Mouse (Mus musculus): ENCODE data around the gene Pde11a.
A peak's percentile ranks its signal among the peaks of the same experiment; 100 is the strongest.

The Pde11a gene

GRCm38 (mm10) chr2:76088844-76089243 lies 249.7 kb downstream of the Pde11a start:
- peak; percentile 34 to 61 for DNase-seq

- DNase-seq = peak; percentile 53 to 78
These were observed 250.2 kb downstream of the Pde11a start for GRCm38 (mm10) chr2:76088413-76088812.

- DNase-seq = no peak
These were observed 251.4 kb downstream of the Pde11a start for GRCm38 (mm10) chr2:76087170-76087569.

GRCm38 (mm10) chr2:76084982-76085381 lies 253.6 kb downstream of the Pde11a start:
- DNase-seq = no peak

- DNase-seq = no peak
These were observed 254.7 kb downstream of the Pde11a start for GRCm38 (mm10) chr2:76083901-76084300.

- DNase-seq = no peak
These were observed 255.2 kb downstream of the Pde11a start for GRCm38 (mm10) chr2:76083396-76083795.

- no peak for DNase-seq
These were observed 256.6 kb downstream of the Pde11a start for GRCm38 (mm10) chr2:76081991-76082390.

GRCm38 (mm10) chr2:76080549-76080948 lies 258.0 kb downstream of the Pde11a start:
- DNase-seq = no peak

- no peak for DNase-seq
These were observed 261.7 kb downstream of the Pde11a start for GRCm38 (mm10) chr2:76076838-76077237.

GRCm38 (mm10) chr2:76076047-76076446 lies 262.5 kb downstream of the Pde11a start:
- no peak for DNase-seq

GRCm38 (mm10) chr2:76073079-76073478 lies 265.5 kb downstream of the Pde11a start:
- no peak for DNase-seq

- DNase-seq = peak; percentile 77 to 86
These were observed 267.9 kb downstream of the Pde11a start for GRCm38 (mm10) chr2:76070432-76071306.

- no peak for DNase-seq
These were observed 269.3 kb downstream of the Pde11a start for GRCm38 (mm10) chr2:76069238-76069637.

- DNase-seq = no peak
These were observed 270.4 kb downstream of the Pde11a start for GRCm38 (mm10) chr2:76068155-76068554.

- no peak for DNase-seq
These were observed 271.4 kb downstream of the Pde11a start for GRCm38 (mm10) chr2:76067144-76067543.

- peak in 1 of 2 experiments; percentile 10 for DNase-seq
These were observed 273.3 kb downstream of the Pde11a start for GRCm38 (mm10) chr2:76065292-76065691.

GRCm38 (mm10) chr2:76064078-76064477 lies 274.5 kb downstream of the Pde11a start:
- DNase-seq = peak; percentile 30 to 53

GRCm38 (mm10) chr2:76060207-76060606 lies 278.4 kb downstream of the Pde11a start:
- no peak for DNase-seq

- no peak for DNase-seq
These were observed 279.0 kb downstream of the Pde11a start for GRCm38 (mm10) chr2:76059595-76059994.

- no peak for DNase-seq
These were observed 279.7 kb downstream of the Pde11a start for GRCm38 (mm10) chr2:76058661-76059467.

- DNase-seq = no peak
These were observed 281.0 kb downstream of the Pde11a start for GRCm38 (mm10) chr2:76057555-76057954.

- DNase-seq = no peak
These were observed 284.7 kb downstream of the Pde11a start for GRCm38 (mm10) chr2:76053748-76054331.

- no peak for DNase-seq
These were observed 285.6 kb downstream of the Pde11a start for GRCm38 (mm10) chr2:76052897-76053505.
